Mouse (Mus musculus) lung, embryonic 15.5 days (tissue): ENCODE measurements around the gene Rspo4. TPM values are rescaled to one million over a fixed set of nuclear protein-coding genes. Genes with fewer than 3 reads are reported as not detected.

Experiments used
- ATAC-seq: fragments of 200-750 bp; cut with Nextera tagmentation; 2 replicates; pipeline ENCODE4 v1.8.0; 2017; ENCODE audit warnings: moderate number of reproducible peaks, borderline replicate concordance; ENCODE audit not compliant: low FRiP score, low TSS enrichment; ENCODE audit errors: extremely low read depth
- H3K27ac ChIP-seq: fragments of 300-500 bp; sonication (generic); 2 replicates; pipeline ENCODE4 v1.5.1; 2015; ENCODE audit warnings: moderate library complexity, mild to moderate bottlenecking, inconsistent platforms
- H3K27me3 ChIP-seq: fragments of 300-500 bp; sonication (generic); 2 replicates; pipeline ENCODE4 v1.6.1; 2015; ENCODE audit warnings: inconsistent platforms
- H3K36me3 ChIP-seq: fragments of 300-500 bp; sonication (generic); 2 replicates; pipeline ENCODE4 v1.6.1; 2015; ENCODE audit warnings: inconsistent platforms
- H3K4me1 ChIP-seq: fragments of 300-500 bp; sonication (generic); 2 replicates; pipeline ENCODE4 v1.6.1; 2015; ENCODE audit warnings: inconsistent platforms
- H3K4me2 ChIP-seq: fragments of 300-500 bp; sonication (generic); 2 replicates; pipeline ENCODE4 v1.6.1; 2015; ENCODE audit warnings: inconsistent platforms, mild to moderate bottlenecking, moderate library complexity
- H3K4me3 ChIP-seq: fragments of 300-500 bp; sonication (generic); 2 replicates; pipeline ENCODE4 v1.5.1; 2015; ENCODE audit warnings: mild to moderate bottlenecking, inconsistent platforms
- H3K9ac ChIP-seq: fragments of 300-500 bp; sonication (generic); 2 replicates; pipeline ENCODE4 v1.6.1; 2015; ENCODE audit warnings: inconsistent platforms
- H3K9me3 ChIP-seq: fragments of 300-500 bp; sonication (generic); 2 replicates; pipeline ENCODE4 v1.6.1; 2016; ENCODE audit warnings: inconsistent platforms
- WGBS: fragments of 180-500 bp; shearing (Covaris S2); methylation state at CpG from one replicate; pipeline ENCODE4 v1.1.7; 2015; 5-methylcytosine and 5-hydroxymethylcytosine counted together
- polyA plus RNA-seq: library from polyadenylated mRNA; unstranded; fragments of >200 nt; fragmentation: Nextera tagmentation; extraction: Ambion mirVana; gene quantifications from 2 replicates; pipeline ENCODE4 v1.2.1, GENCODE M21; 2015

The Rspo4 gene
- 0.64 and 0.81 TPM in 2 replicates for polyA plus RNA-seq

DNA sequence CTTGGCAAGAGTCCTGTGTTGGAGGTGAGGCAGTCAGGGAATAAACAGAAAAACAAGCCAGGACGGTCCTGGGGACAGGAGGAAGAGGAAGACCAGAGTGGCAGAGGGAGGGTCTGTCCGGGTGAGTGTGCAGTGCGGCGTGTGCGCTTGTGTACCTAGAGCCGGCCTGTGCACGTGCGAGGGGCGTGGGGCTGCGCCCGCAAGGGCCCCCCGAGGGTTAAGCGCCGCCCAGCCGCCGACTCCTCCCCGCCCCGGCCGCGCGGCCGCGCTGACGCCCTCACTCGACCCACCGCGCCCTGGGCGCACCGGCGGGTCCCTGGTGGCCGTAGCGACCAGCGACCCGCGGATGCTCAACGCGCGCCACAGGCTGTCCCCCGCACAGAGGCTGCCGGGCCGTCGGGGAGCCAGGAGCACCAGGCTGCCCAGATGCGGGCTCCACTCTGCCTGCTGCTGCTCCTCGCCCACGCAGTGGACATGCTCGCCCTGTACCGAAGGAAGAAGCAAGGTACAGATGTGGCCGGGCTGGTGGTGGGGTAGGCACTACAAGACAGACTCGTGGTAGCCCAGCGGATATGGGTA, at the start of gene Rspo4:
TSS of gene Rspo4 (plus strand) at position 280 of the 579 bp plus-strand sequence.
- H3K4me2 ChIP-seq = peak within 1 kb of the TSS; percentile 67
- H3K9me3 ChIP-seq = no peaks in the 10 kb centered on the region
- H3K4me3 ChIP-seq = peak within 1 kb of the TSS; percentile 35
- peak; percentile 47; the same call in 1 of the 2 replicates for ATAC-seq
- H3K4me1 ChIP-seq = 0 out of 2 replicates have a peak, but pooled peaks cover 6% of the 10 kb centered on the region
- no peak within 1 kb of the TSS for H3K27ac ChIP-seq
- H3K27me3 ChIP-seq = peaks cover 32% of the 10 kb centered on the region
- WGBS = 2% methylated on average over 29 of the region's 50 CpGs
- H3K36me3 ChIP-seq = no peaks in the 10 kb centered on the region
- H3K9ac ChIP-seq = no peak within 1 kb of the TSS

DNA sequence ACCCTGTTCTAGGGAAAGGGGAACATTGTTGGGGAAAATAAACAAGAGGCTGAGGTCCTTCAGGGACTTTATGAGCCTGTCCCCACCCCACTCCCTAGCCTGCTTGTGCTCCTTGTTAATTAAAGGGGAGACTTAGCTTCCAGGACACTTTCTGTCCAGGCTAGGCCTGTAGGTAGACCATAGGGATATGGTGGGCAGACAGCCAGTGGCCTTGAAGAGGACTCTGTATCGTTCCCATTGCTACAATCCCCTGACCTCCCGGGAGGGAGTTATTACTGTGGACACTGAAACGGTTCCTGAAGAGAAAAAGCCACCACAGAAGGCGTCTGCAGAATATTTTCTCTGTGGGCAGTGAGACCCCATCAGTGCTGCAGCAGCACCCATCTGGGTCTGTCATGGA, 27.1 kb upstream of the Rspo4 start:
- 73% methylated on average over 4 of the region's 4 CpGs for WGBS
- H3K4me2 ChIP-seq = no peak overlapping the region
- H3K27me3 ChIP-seq = no peaks in the 10 kb centered on the region
- no peak overlapping the region for H3K27ac ChIP-seq
- no peaks in the 10 kb centered on the region for H3K9me3 ChIP-seq
- no peak for ATAC-seq
- no peaks in the 10 kb centered on the region for H3K4me1 ChIP-seq
- H3K36me3 ChIP-seq = no peaks in the 10 kb centered on the region
- no peak overlapping the region for H3K9ac ChIP-seq
- H3K4me3 ChIP-seq = no peak overlapping the region

DNA sequence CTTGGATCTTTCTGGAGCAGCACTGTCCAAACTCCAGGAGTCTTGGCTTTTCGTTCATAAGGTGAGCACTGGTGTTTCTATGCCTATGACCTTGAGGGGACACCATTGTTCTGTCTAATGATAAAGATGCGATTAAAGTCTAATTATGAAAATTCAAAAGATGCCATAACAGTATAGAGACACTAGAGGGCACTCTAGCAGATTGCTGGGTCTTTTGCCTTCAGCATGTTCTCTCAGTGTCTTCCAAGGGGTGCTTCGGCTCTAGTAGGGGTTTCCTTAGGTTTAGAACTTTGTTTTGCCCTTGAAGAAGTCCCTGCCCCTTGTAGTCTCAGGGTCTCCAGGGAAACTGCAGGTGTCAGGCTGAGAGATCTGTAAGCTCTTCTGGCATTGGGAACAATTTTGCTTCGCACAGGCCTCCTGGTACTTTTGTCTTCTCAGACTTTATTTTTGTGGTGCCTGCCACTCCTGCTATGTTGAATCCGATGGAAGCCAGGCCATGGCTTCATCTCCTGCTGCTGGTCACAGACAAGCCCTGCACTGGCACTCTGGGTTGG, 19.6 kb downstream of the Rspo4 start:
- no peaks in the 10 kb centered on the region for H3K4me1 ChIP-seq
- H3K9me3 ChIP-seq = no peaks in the 10 kb centered on the region
- H3K27me3 ChIP-seq = no peaks in the 10 kb centered on the region
- no peak overlapping the region for H3K9ac ChIP-seq
- H3K27ac ChIP-seq = no peak overlapping the region
- H3K4me2 ChIP-seq = no peak overlapping the region
- WGBS = 37% methylated on average over 5 of the region's 5 CpGs
- ATAC-seq = no peak
- H3K4me3 ChIP-seq = no peak overlapping the region
- no peaks in the 10 kb centered on the region for H3K36me3 ChIP-seq

DNA sequence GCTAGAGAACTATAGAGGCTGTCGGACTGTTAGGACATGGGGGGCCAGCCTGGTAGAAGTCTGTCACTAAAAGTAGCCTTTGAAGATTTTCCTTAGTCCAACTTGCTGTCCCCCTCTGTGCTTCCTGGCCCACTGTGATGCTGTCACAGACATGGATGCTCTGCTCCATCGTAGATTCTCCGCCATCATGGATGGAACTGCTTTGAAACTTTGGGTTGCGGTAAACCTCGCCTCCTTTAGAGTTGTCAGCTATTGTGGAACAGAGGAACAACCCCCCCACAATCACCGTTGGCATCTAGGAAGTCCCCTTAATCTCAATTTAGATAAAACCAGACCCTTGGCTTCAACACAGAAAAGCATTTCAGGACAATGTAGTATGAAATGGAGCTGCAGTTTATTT, 22.2 kb downstream of the Rspo4 start:
- no peaks in the 10 kb centered on the region for H3K9me3 ChIP-seq
- H3K4me1 ChIP-seq = no peaks in the 10 kb centered on the region
- H3K27ac ChIP-seq = no peak overlapping the region
- H3K4me3 ChIP-seq = no peak overlapping the region
- no peaks in the 10 kb centered on the region for H3K27me3 ChIP-seq
- H3K36me3 ChIP-seq = no peaks in the 10 kb centered on the region
- no peak overlapping the region for H3K4me2 ChIP-seq
- H3K9ac ChIP-seq = no peak overlapping the region
- 77% methylated on average over 6 of the region's 6 CpGs for WGBS
- no peak for ATAC-seq

DNA sequence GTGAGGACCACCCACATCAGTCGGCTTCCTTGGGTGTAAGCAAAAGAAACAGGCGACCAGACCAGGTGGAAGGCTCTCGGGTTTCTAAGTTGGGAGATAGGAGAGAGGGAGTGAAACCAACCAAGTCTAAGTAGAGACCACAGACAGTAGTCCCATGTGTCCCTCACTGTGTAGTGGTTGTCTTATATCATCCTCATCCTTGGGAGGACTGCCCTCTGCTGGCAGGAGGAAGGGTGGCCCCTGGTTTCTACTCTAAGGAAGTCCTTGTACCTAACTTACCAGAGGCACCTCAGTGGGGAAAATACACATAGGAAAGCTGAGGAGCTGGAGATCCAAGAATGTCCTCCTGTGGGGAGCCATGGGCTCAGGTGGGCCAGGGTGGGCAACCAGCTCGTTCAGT, 23.8 kb downstream of the Rspo4 start:
- Histone ChIP-seq H3K27me3 (no peaks in the 10 kb centered on the region), H3K27ac (no peak overlapping the region), H3K4me2 (no peak overlapping the region), H3K4me1 (no peaks in the 10 kb centered on the region), H3K9ac (no peak overlapping the region), H3K4me3 (no peak overlapping the region), H3K36me3 (no peaks in the 10 kb centered on the region), H3K9me3 (no peaks in the 10 kb centered on the region)
- peak; percentile 58; the same call in 1 of the 2 replicates for ATAC-seq
- WGBS = 30% methylated on average over 4 of the region's 4 CpGs

DNA sequence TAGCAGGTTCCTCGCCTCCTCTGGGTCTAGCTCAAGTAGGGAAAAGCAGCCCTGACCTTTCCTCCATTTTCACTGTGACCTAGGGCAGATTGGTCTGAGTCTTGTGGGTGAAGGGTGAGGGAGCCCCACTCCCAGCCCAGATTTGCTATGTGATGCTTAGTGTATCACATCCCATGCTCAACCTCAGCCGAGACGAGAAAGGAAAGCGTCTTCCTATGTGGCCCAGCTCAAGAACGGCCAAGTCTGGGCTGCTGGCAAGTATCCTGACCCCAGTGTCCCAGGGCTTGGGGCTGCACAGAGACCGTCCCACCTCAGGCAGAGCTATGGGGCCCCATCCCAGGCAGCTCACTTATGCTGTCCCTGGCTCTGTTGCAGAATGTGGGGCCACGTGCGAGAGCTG, 25.5 kb downstream of the Rspo4 start:
- H3K27me3 ChIP-seq = no peaks in the 10 kb centered on the region
- no peak overlapping the region for H3K4me3 ChIP-seq
- H3K4me2 ChIP-seq = no peak overlapping the region
- H3K36me3 ChIP-seq = no peaks in the 10 kb centered on the region
- H3K4me1 ChIP-seq = no peaks in the 10 kb centered on the region
- no peak overlapping the region for H3K27ac ChIP-seq
- H3K9ac ChIP-seq = no peak overlapping the region
- WGBS = 71% methylated on average over 8 of the region's 8 CpGs
- no peak for ATAC-seq
- H3K9me3 ChIP-seq = no peaks in the 10 kb centered on the region

DNA sequence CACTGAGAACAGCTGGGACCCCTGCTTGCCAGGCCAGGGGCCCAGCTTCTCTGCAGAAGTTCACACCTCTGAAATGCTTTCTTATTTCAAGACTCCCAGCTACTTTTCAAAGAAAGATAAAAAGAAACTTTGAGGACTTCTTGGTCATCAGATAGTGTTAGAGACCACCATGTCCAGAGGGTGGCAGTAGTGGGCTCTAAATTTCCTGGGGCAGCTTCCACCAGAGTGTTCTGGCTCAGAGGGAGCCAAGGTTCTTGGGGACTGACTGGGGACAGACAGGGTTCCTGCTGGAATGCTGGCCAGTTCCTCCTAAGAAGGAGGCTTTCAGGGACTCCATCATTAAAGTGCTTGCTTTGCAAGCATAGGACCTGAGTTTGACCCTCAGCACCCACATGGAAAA, 31.8 kb downstream of the Rspo4 start:
- Histone ChIP-seq H3K9me3 (no peaks in the 10 kb centered on the region), H3K9ac (no peak overlapping the region), H3K27ac (no peak overlapping the region), H3K4me2 (no peak overlapping the region), H3K4me3 (no peak overlapping the region), H3K4me1 (0 out of 2 replicates have a peak, but pooled peaks cover 2% of the 10 kb centered on the region), H3K36me3 (no peaks in the 10 kb centered on the region), H3K27me3 (no peaks in the 10 kb centered on the region; the same call in 1 of the 2 replicates)
- ATAC-seq = no peak

DNA sequence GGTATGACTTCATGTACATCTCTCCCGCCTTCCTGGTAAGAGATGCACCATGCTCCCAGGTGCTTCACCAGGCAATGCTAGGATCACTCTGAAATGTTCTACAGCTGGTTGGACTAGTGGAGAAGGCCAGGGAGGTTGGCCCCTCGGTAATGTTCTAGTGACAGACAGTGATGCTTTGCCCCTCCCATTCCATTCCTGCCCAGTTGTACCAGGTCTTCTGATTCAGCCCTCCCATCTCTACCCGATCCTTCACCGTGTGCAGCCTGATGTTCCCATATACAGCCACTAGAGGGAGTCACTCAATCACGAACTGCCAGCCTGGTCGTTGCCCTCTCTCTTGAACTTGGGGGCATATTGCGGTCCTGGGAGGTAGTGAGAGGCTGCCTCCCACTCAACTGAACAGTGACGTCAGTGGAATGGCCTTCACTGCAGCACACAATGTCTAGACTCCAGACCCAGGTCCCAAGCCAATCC, 33.3 kb downstream of the Rspo4 start:
- Histone ChIP-seq H3K4me2 (no peak overlapping the region), H3K36me3 (no peaks in the 10 kb centered on the region), H3K9ac (no peak overlapping the region), H3K27ac (no peak overlapping the region), H3K4me3 (no peak overlapping the region), H3K4me1 (0 out of 2 replicates have a peak, but pooled peaks cover 2% of the 10 kb centered on the region), H3K9me3 (no peaks in the 10 kb centered on the region), H3K27me3 (no peaks in the 10 kb centered on the region; the same call in 1 of the 2 replicates)
- 12% methylated on average over 8 of the region's 8 CpGs for WGBS
- no peak for ATAC-seq

DNA sequence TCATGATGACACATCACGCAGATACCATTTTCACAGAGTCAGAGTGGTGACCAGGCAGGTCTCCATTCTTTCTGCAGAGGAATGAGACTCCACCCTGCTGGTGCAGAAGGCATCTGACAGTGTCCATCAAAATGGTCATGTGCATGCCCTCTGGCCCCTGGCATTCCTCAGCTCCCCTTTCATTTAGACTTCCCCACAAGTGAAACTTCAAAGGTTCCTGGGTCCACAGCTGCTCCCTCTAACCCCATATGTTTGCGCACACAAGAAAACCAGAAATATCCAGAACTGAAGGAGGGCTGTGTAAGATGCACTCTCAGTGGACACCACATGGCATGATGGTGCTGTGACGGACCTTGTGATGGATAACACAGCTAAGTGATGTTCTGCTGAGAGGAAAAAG, 35.9 kb downstream of the Rspo4 start:
- no peaks in the 10 kb centered on the region for H3K36me3 ChIP-seq
- 66% methylated on average over 3 of the region's 3 CpGs for WGBS
- no peaks in the 10 kb centered on the region; the same call in 1 of the 2 replicates for H3K27me3 ChIP-seq
- no peaks in the 10 kb centered on the region for H3K9me3 ChIP-seq
- no peak overlapping the region for H3K9ac ChIP-seq
- H3K4me1 ChIP-seq = 0 out of 2 replicates have a peak, but pooled peaks cover 2% of the 10 kb centered on the region
- H3K4me2 ChIP-seq = no peak overlapping the region
- no peak for ATAC-seq
- no peak overlapping the region for H3K27ac ChIP-seq
- no peak overlapping the region for H3K4me3 ChIP-seq

DNA sequence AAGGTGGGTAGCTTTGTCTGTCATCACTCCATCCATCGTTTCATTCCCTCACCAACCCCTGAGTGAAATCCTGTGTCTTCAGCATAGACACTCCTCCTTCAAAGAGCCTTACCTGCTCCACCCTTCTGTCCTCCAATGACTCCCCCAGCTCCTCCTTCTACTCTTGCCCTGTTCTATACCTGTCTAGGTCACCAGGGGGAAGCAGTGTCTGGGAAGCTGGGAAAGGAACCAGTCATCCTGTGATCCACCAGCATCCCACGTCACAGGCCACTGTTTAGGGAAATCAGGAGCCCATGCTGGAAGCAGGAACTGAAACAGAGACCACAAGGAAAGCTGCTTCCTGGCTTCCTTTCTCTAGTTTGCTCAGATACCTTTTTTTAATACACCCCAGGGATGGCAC, 37.0 kb downstream of the Rspo4 start:
- Histone ChIP-seq H3K36me3 (no peaks in the 10 kb centered on the region), H3K4me2 (no peak overlapping the region), H3K9me3 (no peaks in the 10 kb centered on the region), H3K4me1 (0 out of 2 replicates have a peak, but pooled peaks cover 2% of the 10 kb centered on the region), H3K27me3 (no peaks in the 10 kb centered on the region; the same call in 1 of the 2 replicates), H3K4me3 (no peak overlapping the region), H3K27ac (no peak overlapping the region), H3K9ac (no peak overlapping the region)
- WGBS = 55% methylated on average over 2 of the region's 2 CpGs
- no peak for ATAC-seq

DNA sequence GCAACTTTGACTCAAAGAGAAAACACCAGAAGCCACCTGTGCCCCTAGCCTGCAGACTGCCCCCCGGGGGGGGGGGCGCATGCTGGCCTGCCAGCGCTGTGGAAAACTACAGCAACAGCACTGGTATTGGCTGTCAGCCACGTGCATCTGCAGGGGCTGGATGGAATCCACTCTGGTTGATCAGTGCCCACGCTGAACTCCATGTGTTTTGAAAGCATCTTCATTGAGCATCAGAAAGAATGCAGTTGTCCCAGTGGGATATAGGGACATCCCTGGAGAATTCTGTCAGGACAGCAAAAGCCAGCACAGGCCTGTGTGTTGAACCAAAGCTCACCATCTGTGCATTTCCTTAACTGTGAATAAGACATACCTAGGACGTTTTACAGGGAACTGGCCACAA, 48.3 kb downstream of the Rspo4 start:
- H3K4me1 ChIP-seq = 0 out of 2 replicates have a peak, but pooled peaks cover 2% of the 10 kb centered on the region
- no peaks in the 10 kb centered on the region for H3K27me3 ChIP-seq
- no peak overlapping the region for H3K4me3 ChIP-seq
- no peak overlapping the region for H3K9ac ChIP-seq
- H3K27ac ChIP-seq = no peak overlapping the region
- H3K36me3 ChIP-seq = no peaks in the 10 kb centered on the region
- H3K4me2 ChIP-seq = no peak overlapping the region
- no peaks in the 10 kb centered on the region for H3K9me3 ChIP-seq
- WGBS = 48% methylated on average over 6 of the region's 6 CpGs
- ATAC-seq = no peak

DNA sequence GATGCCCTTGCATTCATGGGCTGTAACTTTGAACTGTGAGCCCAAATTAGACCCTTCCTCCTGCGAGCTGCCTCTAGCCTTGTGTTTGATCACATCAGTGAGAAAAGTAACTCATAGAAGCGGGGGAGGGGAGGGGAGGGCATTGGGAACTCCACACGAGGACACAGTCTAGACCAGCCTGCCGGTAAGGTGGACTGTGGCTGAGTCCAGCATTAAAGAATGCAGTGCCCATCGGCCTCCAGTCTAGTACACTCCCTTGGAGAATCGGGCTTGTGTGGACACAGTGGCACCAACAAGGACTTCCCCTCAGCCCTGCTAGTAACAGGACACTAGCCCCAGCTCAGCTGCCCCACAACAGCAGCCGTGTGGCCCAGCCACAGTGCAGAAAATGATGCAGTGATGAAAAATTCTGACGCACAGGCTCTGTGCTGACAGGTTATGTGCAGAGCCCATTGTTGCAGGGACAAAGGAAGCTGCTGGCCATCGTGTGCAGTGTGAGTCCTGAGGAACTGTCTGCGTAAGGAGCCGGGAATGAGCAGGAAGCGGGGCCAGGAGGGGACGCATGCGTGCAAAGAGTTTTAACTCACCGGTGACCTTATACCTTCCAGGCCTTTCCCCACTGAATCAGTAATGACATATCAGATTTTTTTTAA, 50.5 kb downstream of the Rspo4 start:
- no peak overlapping the region for H3K9ac ChIP-seq
- no peaks in the 10 kb centered on the region for H3K36me3 ChIP-seq
- no peaks in the 10 kb centered on the region for H3K27me3 ChIP-seq
- no peak overlapping the region for H3K27ac ChIP-seq
- H3K4me1 ChIP-seq = 0 out of 2 replicates have a peak, but pooled peaks cover 2% of the 10 kb centered on the region
- no peak overlapping the region for H3K4me2 ChIP-seq
- no peak for ATAC-seq
- 38% methylated on average over 15 of the region's 15 CpGs for WGBS
- no peak overlapping the region for H3K4me3 ChIP-seq
- H3K9me3 ChIP-seq = no peaks in the 10 kb centered on the region
